Mouse (Mus musculus): ENCODE measurements around the gene Znhit6.
A peak's percentile ranks its signal among the peaks of the same experiment; 100 is the strongest.

Znhit6 gene

GRCm38 (mm10) chr3:145605437-145606123 is 29.6 kb downstream of the Znhit6 start:
- no peak for DNase-seq (ENCODE audit: extremely low spot score, low spot score)

GRCm38 (mm10) chr3:145608320-145608719 is 32.3 kb downstream of the Znhit6 start:
- no peak for DNase-seq (ENCODE audit: extremely low spot score, low spot score)

GRCm38 (mm10) chr3:145612662-145613061 is 36.7 kb downstream of the Znhit6 start:
- no peak for DNase-seq (ENCODE audit: extremely low spot score, low spot score)

- no peak for DNase-seq (ENCODE audit: extremely low spot score, low spot score)
Observed at GRCm38 (mm10) chr3:145613234-145613633, 37.2 kb downstream of the Znhit6 start.

GRCm38 (mm10) chr3:145614362-145615115 is 38.5 kb downstream of the Znhit6 start:
- peak; percentile 27 for DNase-seq (ENCODE audit: extremely low spot score, low spot score)

GRCm38 (mm10) chr3:145618299-145618698 is 42.3 kb downstream of the Znhit6 start:
- no peak for DNase-seq (ENCODE audit: extremely low spot score, low spot score)

GRCm38 (mm10) chr3:145619621-145620365 is 43.8 kb downstream of the Znhit6 start:
- no peak for DNase-seq (ENCODE audit: extremely low spot score, low spot score)

- no peak for DNase-seq (ENCODE audit: extremely low spot score, low spot score)
Observed at GRCm38 (mm10) chr3:145621209-145621608, 45.2 kb downstream of the Znhit6 start.

GRCm38 (mm10) chr3:145623047-145623446 is 47.0 kb downstream of the Znhit6 start:
- no peak for DNase-seq (ENCODE audit: extremely low spot score, low spot score)

GRCm38 (mm10) chr3:145624786-145625185 is 48.8 kb downstream of the Znhit6 start:
- no peak for DNase-seq (ENCODE audit: extremely low spot score, low spot score)

GRCm38 (mm10) chr3:145625546-145625945 is 49.5 kb downstream of the Znhit6 start:
- no peak for DNase-seq (ENCODE audit: extremely low spot score, low spot score)

GRCm38 (mm10) chr3:145626063-145626462 is 50.1 kb downstream of the Znhit6 start:
- DNase-seq (ENCODE audit: extremely low spot score, low spot score) = no peak

- DNase-seq (ENCODE audit: extremely low spot score, low spot score) = peak; percentile 45
Observed at GRCm38 (mm10) chr3:145627830-145628229, 51.8 kb downstream of the Znhit6 start.

GRCm38 (mm10) chr3:145628643-145629042 is 52.6 kb downstream of the Znhit6 start:
- no peak for DNase-seq (ENCODE audit: extremely low spot score, low spot score)

- DNase-seq (ENCODE audit: extremely low spot score, low spot score) = no peak
Observed at GRCm38 (mm10) chr3:145632888-145633287, 56.9 kb downstream of the Znhit6 start.

GRCm38 (mm10) chr3:145634002-145634710 is 58.2 kb downstream of the Znhit6 start:
- no peak for DNase-seq (ENCODE audit: extremely low spot score, low spot score)

- DNase-seq (ENCODE audit: extremely low spot score, low spot score) = no peak
Observed at GRCm38 (mm10) chr3:145640170-145640569, 64.2 kb downstream of the Znhit6 start.

- no peak for DNase-seq (ENCODE audit: extremely low spot score, low spot score)
Observed at GRCm38 (mm10) chr3:145640583-145640982, 64.6 kb downstream of the Znhit6 start.

GRCm38 (mm10) chr3:145641036-145641685 is 65.2 kb downstream of the Znhit6 start:
- DNase-seq (ENCODE audit: extremely low spot score, low spot score) = no peak

GRCm38 (mm10) chr3:145641878-145642277 is 65.9 kb downstream of the Znhit6 start:
- no peak for DNase-seq (ENCODE audit: extremely low spot score, low spot score)

GRCm38 (mm10) chr3:145642861-145643260 is 66.9 kb downstream of the Znhit6 start:
- no peak for DNase-seq (ENCODE audit: extremely low spot score, low spot score)

Data from neural tube, embryonic 10.5 days (tissue).